Mouse (Mus musculus): ENCODE data around the gene Klk8. TPM values are rescaled to one million over a fixed set of nuclear protein-coding genes. Genes with fewer than 3 reads are reported as not detected.

Klk8 gene
- polyA plus RNA-seq, 1 experiment = 23.8 TPM

- 73% methylated on average over 6 of the region's 6 CpGs for WGBS
- no peak overlapping the region for H3K4me3 ChIP-seq (replicated peaks; ENCODE audit: extremely low read depth, low read depth, low read length)
- H3K4me1 ChIP-seq (ENCODE audit: control insufficient read depth, insufficient read depth, low read length) = no peaks in the 10 kb centered on the region
- TF ChIP-seq POLR2A (IDR thresholded peaks at IDR 0.05; ENCODE audit: borderline replicate concordance, extremely low read depth, low read depth, low read length) (no peak), CTCF (IDR thresholded peaks at IDR 0.05; ENCODE audit: insufficient read depth, low read length) (no peak)
- peak; percentile 0 for DNase-seq
Measured at GRCm38 (mm10) chr7:43774802-43775201, 22.6 kb upstream of the Klk8 start.

GRCm38 (mm10) chr7:43775311-43776057 lies 21.9 kb upstream of the Klk8 start:
- DNase-seq = peak; percentile 1
- Histone ChIP-seq H3K4me1 (ENCODE audit: control insufficient read depth, insufficient read depth, low read length) (no peaks in the 10 kb centered on the region), H3K4me3 (replicated peaks; ENCODE audit: extremely low read depth, low read depth, low read length) (no peak overlapping the region)
- TF ChIP-seq CTCF (IDR thresholded peaks at IDR 0.05; ENCODE audit: insufficient read depth, low read length) (no peak), POLR2A (IDR thresholded peaks at IDR 0.05; ENCODE audit: borderline replicate concordance, extremely low read depth, low read depth, low read length) (no peak)
- WGBS = 55% methylated on average over 6 of the region's 7 CpGs

GRCm38 (mm10) chr7:43776506-43776905 lies 20.9 kb upstream of the Klk8 start:
- TF ChIP-seq POLR2A (IDR thresholded peaks at IDR 0.05; ENCODE audit: borderline replicate concordance, extremely low read depth, low read depth, low read length) (no peak), CTCF (IDR thresholded peaks at IDR 0.05; ENCODE audit: insufficient read depth, low read length) (no peak)
- no peaks in the 10 kb centered on the region for H3K4me1 ChIP-seq (ENCODE audit: control insufficient read depth, insufficient read depth, low read length)
- DNase-seq = peak; percentile 0
- no peak overlapping the region for H3K4me3 ChIP-seq (replicated peaks; ENCODE audit: extremely low read depth, low read depth, low read length)
- 78% methylated on average over 5 of the region's 5 CpGs for WGBS

GRCm38 (mm10) chr7:43777423-43777822 lies 20.0 kb upstream of the Klk8 start:
- DNase-seq = peak; percentile 1
- WGBS = 86% methylated on average over 12 of the region's 12 CpGs
- Histone ChIP-seq H3K4me1 (ENCODE audit: control insufficient read depth, insufficient read depth, low read length) (no peaks in the 10 kb centered on the region), H3K4me3 (replicated peaks; ENCODE audit: extremely low read depth, low read depth, low read length) (no peak overlapping the region)
- TF ChIP-seq POLR2A (IDR thresholded peaks at IDR 0.05; ENCODE audit: borderline replicate concordance, extremely low read depth, low read depth, low read length) (no peak), CTCF (IDR thresholded peaks at IDR 0.05; ENCODE audit: insufficient read depth, low read length) (no peak)

- WGBS = 88% methylated on average over 10 of the region's 10 CpGs
- TF ChIP-seq CTCF (IDR thresholded peaks at IDR 0.05; ENCODE audit: insufficient read depth, low read length) = no peak
Measured at GRCm38 (mm10) chr7:43778176-43778970, 19.0 kb upstream of the Klk8 start.

GRCm38 (mm10) chr7:43780241-43780640 lies 17.1 kb upstream of the Klk8 start:
- no peak overlapping the region for H3K4me3 ChIP-seq (replicated peaks; ENCODE audit: extremely low read depth, low read depth, low read length)
- no peak for TF ChIP-seq CTCF (IDR thresholded peaks at IDR 0.05; ENCODE audit: insufficient read depth, low read length)
- no peak for TF ChIP-seq POLR2A (IDR thresholded peaks at IDR 0.05; ENCODE audit: borderline replicate concordance, extremely low read depth, low read depth, low read length)
- no peak for DNase-seq
- WGBS = 40% methylated on average over 6 of the region's 6 CpGs
- no peaks in the 10 kb centered on the region for H3K4me1 ChIP-seq (ENCODE audit: control insufficient read depth, insufficient read depth, low read length)

More at GRCm38 (mm10) chr7:43778176-43778970, 19.0 kb upstream of the Klk8 start:
- H3K4me1 ChIP-seq (ENCODE audit: control insufficient read depth, insufficient read depth, low read length) = no peaks in the 10 kb centered on the region
- DNase-seq = peak; percentile 0
- H3K4me3 ChIP-seq (replicated peaks; ENCODE audit: extremely low read depth, low read depth, low read length) = no peak overlapping the region

GRCm38 (mm10) chr7:43780746-43781145 lies 16.6 kb upstream of the Klk8 start, which contains the start of gene Klk10:
Gene Klk10, plus strand, starts transcription at chr7:43781035.
- TF ChIP-seq CTCF (IDR thresholded peaks at IDR 0.05; ENCODE audit: insufficient read depth, low read length) (no peak), POLR2A (IDR thresholded peaks at IDR 0.05; ENCODE audit: borderline replicate concordance, extremely low read depth, low read depth, low read length) (no peak)
- H3K4me1 ChIP-seq (ENCODE audit: control insufficient read depth, insufficient read depth, low read length) = no peaks in the 10 kb centered on the region
- WGBS = 36% methylated on average over 5 of the region's 5 CpGs
- no peak within 1 kb of the TSS for H3K4me3 ChIP-seq (replicated peaks; ENCODE audit: extremely low read depth, low read depth, low read length)
- no peak for DNase-seq

GRCm38 (mm10) chr7:43781541-43781940 lies 15.8 kb upstream of the Klk8 start:
- Histone ChIP-seq H3K4me1 (ENCODE audit: control insufficient read depth, insufficient read depth, low read length) (no peaks in the 10 kb centered on the region), H3K4me3 (replicated peaks; ENCODE audit: extremely low read depth, low read depth, low read length) (no peak overlapping the region)
- no peak for TF ChIP-seq CTCF (IDR thresholded peaks at IDR 0.05; ENCODE audit: insufficient read depth, low read length)
- no peak for TF ChIP-seq POLR2A (IDR thresholded peaks at IDR 0.05; ENCODE audit: borderline replicate concordance, extremely low read depth, low read depth, low read length)
- WGBS = 86% methylated on average over 11 of the region's 11 CpGs
- DNase-seq = no peak

- peak overlapping the region; percentile 6 for H3K4me3 ChIP-seq (replicated peaks; ENCODE audit: extremely low read depth, low read depth, low read length)
- 9% methylated on average over 36 of the region's 36 CpGs for WGBS
- DNase-seq = peak; percentile 86
Measured at GRCm38 (mm10) chr7:43782275-43783265, 14.8 kb upstream of the Klk8 start.

More at GRCm38 (mm10) chr7:43782275-43783265, 14.8 kb upstream of the Klk8 start:
- H3K4me1 ChIP-seq (ENCODE audit: control insufficient read depth, insufficient read depth, low read length) = no peaks in the 10 kb centered on the region
- TF ChIP-seq POLR2A (IDR thresholded peaks at IDR 0.05; ENCODE audit: borderline replicate concordance, extremely low read depth, low read depth, low read length) (no peak), CTCF (IDR thresholded peaks at IDR 0.05; ENCODE audit: insufficient read depth, low read length) (peak; percentile 78)
